Mouse (Mus musculus) liver, postnatal 0 days (tissue): ENCODE measurements at regions not wholly inside any gene's neighbourhood (a gene's known extent, or its start where the extent isn't known, plus 50 kb on each side); places are given as distances from the start of the nearest gene placed in this dataset.

Experiments used
- CTCF ChIP-seq: sonication (generic); IDR thresholded peaks from 2 replicates; pipeline ENCODE4 v1.5.1; 2016; ENCODE audit warnings: antibody characterized with exemption, low read depth
- EP300 ChIP-seq: IDR thresholded peaks from 2 replicates; pipeline ENCODE4 v1.6.1; 2016; ENCODE audit warnings: antibody characterized with exemption, low read depth, mild to moderate bottlenecking

GRCm38 (mm10) chr17:45303183-45303582 lies 130.4 kb downstream of the Cdc5l start:
- TF ChIP-seq CTCF (no peak), EP300 (no peak)
